Mouse (Mus musculus) C2C12 (cell line): Measurements from ENCODE around the gene Gjb2.

Experiments used
- CEBPB ChIP-seq: IDR thresholded peaks from one replicate; pipeline ENCODE4 v1.6.1; 2011; ENCODE audit warnings: low read depth, mild to moderate bottlenecking, control low read depth, moderate library complexity
- CTCF ChIP-seq: IDR thresholded peaks from one replicate; pipeline ENCODE4 v1.5.1; 2011; ENCODE audit not compliant: control insufficient read depth, insufficient read depth, insufficient read length
- FOSL1 ChIP-seq: IDR thresholded peaks from one replicate; pipeline ENCODE4 v1.8.0; 2011; ENCODE audit warnings: mild to moderate bottlenecking, low read length; ENCODE audit not compliant: poor library complexity, insufficient read depth, severe bottlenecking
- MAX ChIP-seq: IDR thresholded peaks from one replicate; pipeline ENCODE4 v1.6.1; 2011; ENCODE audit warnings: mild to moderate bottlenecking, control low read depth
- MYOD1 ChIP-seq: IDR thresholded peaks from one replicate; pipeline ENCODE4 v1.6.1; 2011; ENCODE audit warnings: low read depth; ENCODE audit not compliant: control insufficient read depth, insufficient read length
- MYOG ChIP-seq: IDR thresholded peaks from one replicate; pipeline ENCODE4 v1.6.1; 2011; ENCODE audit not compliant: control insufficient read depth, insufficient read length; ENCODE audit errors: extremely low read depth
- USF1 ChIP-seq: IDR thresholded peaks from one replicate; pipeline ENCODE4 v1.6.1; 2011; ENCODE audit warnings: low read depth, mild to moderate bottlenecking, control low read depth, moderate library complexity

GRCm38 (mm10) chr14:57127383-57127782 is 22.9 kb upstream of the Gjb2 start:
- no peak for TF ChIP-seq CTCF
- no peak for TF ChIP-seq USF1
- TF ChIP-seq CEBPB, result no peak
- no peak for TF ChIP-seq FOSL1
- no peak for TF ChIP-seq MYOG
- TF ChIP-seq MAX, result no peak
- no peak for TF ChIP-seq MYOD1
